Mouse (Mus musculus): Measurements from ENCODE around the gene Prr15l.

Prr15l gene

GRCm38 (mm10) chr11:96976911-96977591 lies 49.1 kb downstream of the Prr15l start:
- DNase-seq (ENCODE audit: low read depth, low spot score) = peak; percentile 96

- peak; percentile 100 for DNase-seq (ENCODE audit: low read depth, low spot score)
These were observed 49.9 kb downstream of the Prr15l start for GRCm38 (mm10) chr11:96977606-96978400.

GRCm38 (mm10) chr11:96978401-96979246 lies 50.7 kb downstream of the Prr15l start:
- DNase-seq (ENCODE audit: low read depth, low spot score) = no peak

- DNase-seq (ENCODE audit: low read depth, low spot score) = no peak
These were observed 51.4 kb downstream of the Prr15l start for GRCm38 (mm10) chr11:96979329-96979728.

GRCm38 (mm10) chr11:96980021-96980420 lies 52.1 kb downstream of the Prr15l start:
- DNase-seq (ENCODE audit: low read depth, low spot score) = no peak

GRCm38 (mm10) chr11:96981461-96981860 lies 53.6 kb downstream of the Prr15l start:
- DNase-seq (ENCODE audit: low read depth, low spot score) = no peak

GRCm38 (mm10) chr11:96982355-96982754 lies 54.5 kb downstream of the Prr15l start:
- peak; percentile 88 for DNase-seq (ENCODE audit: low read depth, low spot score)

- DNase-seq (ENCODE audit: low read depth, low spot score) = no peak
These were observed 55.0 kb downstream of the Prr15l start, which contains the start of gene Sp2 for GRCm38 (mm10) chr11:96982859-96983258. Gene Sp2 (minus strand): TSS chr11:96982959.

GRCm38 (mm10) chr11:96984903-96985302 lies 57.0 kb downstream of the Prr15l start:
- no peak for DNase-seq (ENCODE audit: low read depth, low spot score)

GRCm38 (mm10) chr11:96986463-96986862 lies 58.6 kb downstream of the Prr15l start:
- no peak for DNase-seq (ENCODE audit: low read depth, low spot score)

All from A20 (cell line).